Comparison of ENCODE assay signal across 20 mouse cellular contexts in genomic region chr3:118140108-118140507, GRCm38 (mm10).
A peak's percentile ranks its signal among the peaks of the same experiment; 100 is the strongest.
DNase-seq lines count a peak whose midpoint lies in the region; ATAC-seq lines count a peak whose summit lies in the region.
"Had no signal": no experiment of that assay in that cellular context is flagged by ENCODE, and none has a peak within 500 bp of the region (broad histone marks: within the 10 kb centered on the region; RNA-seq: fewer than 3 reads in every experiment).

No protein-coding gene starts in this region.

- H3K27me3 ChIP-seq in liver, embryonic 12.5 days (replicated peaks), result no peaks in the 10 kb centered on the region
- H3K27me3 ChIP-seq: embryonic facial prominence, embryonic 12.5 days; forebrain, embryonic 13.5 days had no signal

- H3K4me1 ChIP-seq in liver, embryonic 12.5 days, result no peaks in the 10 kb centered on the region
- H3K4me1 ChIP-seq: embryonic facial prominence, embryonic 10.5 days; embryonic facial prominence, embryonic 12.5 days; forebrain, embryonic 13.5 days had no signal

- intact Hi-C loops in left cerebral cortex, postnatal 14 days (cut with DNase I), result no loop called here

- H3K9me3 ChIP-seq in liver, embryonic 12.5 days (replicated peaks), result no peaks in the 10 kb centered on the region
- H3K9me3 ChIP-seq: embryonic facial prominence, embryonic 10.5 days; embryonic facial prominence, embryonic 12.5 days; forebrain, embryonic 13.5 days had no signal

- no peak overlapping the region for H3K9ac ChIP-seq in liver, embryonic 12.5 days
- H3K9ac ChIP-seq: embryonic facial prominence, embryonic 12.5 days; forebrain, embryonic 13.5 days had no signal

- no peak for DNase-seq in frontal cortex, postnatal 25 days (ENCODE audit: low spot score in 2 of 2)
- DNase-seq in left cerebral cortex, postnatal 14 days (ENCODE audit: low spot score in 2 of 2), result peak; percentile 21 to 23
- DNase-seq in left cerebral cortex, adult 11 months (ENCODE audit: low spot score), result no peak
- DNase-seq in right cerebral cortex, adult 18-20 months, result peak; percentile 9
- no peak for DNase-seq in right cerebral cortex, postnatal 14 days
- peak; percentile 58 for DNase-seq in telencephalon, adult 2 months (ENCODE audit: low read depth, low spot score)
- DNase-seq: adrenal gland, adult 2 months; adrenal gland, postnatal 10 days; adrenal gland, postnatal 25 days; cerebellum, adult 11-12 months; cerebellum, adult 2 months; cerebellum, adult 9-10 months; cerebellum, postnatal 10 days; cerebellum, postnatal 25 days had no signal

- WGBS in liver, embryonic 12.5 days (ENCODE audit: insufficient replicate concordance), result 67% methylated on average over 2 of the region's 2 CpGs

- H3K36me3 ChIP-seq in liver, embryonic 12.5 days, result no peaks in the 10 kb centered on the region
- H3K36me3 ChIP-seq: embryonic facial prominence, embryonic 10.5 days; embryonic facial prominence, embryonic 12.5 days had no signal

- H3K4me3 ChIP-seq in liver, embryonic 12.5 days, result no peak overlapping the region
- H3K4me3 ChIP-seq: embryonic facial prominence, embryonic 10.5 days; embryonic facial prominence, embryonic 12.5 days; forebrain, embryonic 13.5 days had no signal

- peak; percentile 88 for ATAC-seq in frontal cortex, adult (ENCODE audit: low TSS enrichment)
- no peak for ATAC-seq in liver, embryonic 12.5 days
- ATAC-seq: forebrain, embryonic 13.5 days; forebrain, embryonic 16.5 days had no signal

- no peak overlapping the region for H3K27ac ChIP-seq in liver, embryonic 12.5 days
- H3K27ac ChIP-seq: embryonic facial prominence, embryonic 10.5 days; embryonic facial prominence, embryonic 12.5 days; forebrain, embryonic 13.5 days had no signal

- no peak overlapping the region for H3K4me2 ChIP-seq in liver, embryonic 12.5 days
- H3K4me2 ChIP-seq: embryonic facial prominence, embryonic 12.5 days; forebrain, embryonic 13.5 days had no signal

Comparison
In these comparisons a context has a peak if more than half of its experiments do, and no peak if none do; other contexts are left out.
1. DNase-seq: peak in left cerebral cortex, postnatal 14 days (2 of 2), right cerebral cortex, adult 18-20 months (single experiment) and telencephalon, adult 2 months (single experiment); none in frontal cortex, postnatal 25 days (0 of 2), left cerebral cortex, adult 11 months (single experiment) and right cerebral cortex, postnatal 14 days (single experiment).